Mouse (Mus musculus): ENCODE results near the gene Prl3a1. TPM values are rescaled to one million over a fixed set of nuclear protein-coding genes. Genes with fewer than 3 reads are reported as not detected.

Gene Prl3a1
- polyA plus RNA-seq (2015; fragmentation: Nextera tagmentation; extraction: Ambion mirVana), result not detected in 2 replicates

DNA sequence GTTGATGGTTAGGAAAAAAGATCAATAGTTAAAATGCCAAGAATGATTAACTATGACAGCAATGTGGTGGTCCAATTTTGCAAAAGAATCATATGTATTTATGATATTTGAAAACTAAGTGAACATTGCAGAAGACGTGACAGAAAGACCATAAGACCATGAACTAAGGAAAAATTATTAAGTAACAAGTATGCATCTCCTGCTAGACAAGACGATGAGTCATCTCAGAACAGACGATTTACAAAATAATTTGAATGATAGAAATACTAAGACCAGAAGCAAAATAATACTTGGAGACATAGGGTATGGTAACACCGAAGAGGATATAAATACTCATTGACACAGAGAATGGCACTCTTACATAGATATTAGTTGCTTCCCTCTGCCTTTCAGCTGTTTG, at the start of gene Prl3a1:
TSS of gene Prl3a1 (plus strand) at position 301 of the 400 bp plus-strand sequence.

DNA sequence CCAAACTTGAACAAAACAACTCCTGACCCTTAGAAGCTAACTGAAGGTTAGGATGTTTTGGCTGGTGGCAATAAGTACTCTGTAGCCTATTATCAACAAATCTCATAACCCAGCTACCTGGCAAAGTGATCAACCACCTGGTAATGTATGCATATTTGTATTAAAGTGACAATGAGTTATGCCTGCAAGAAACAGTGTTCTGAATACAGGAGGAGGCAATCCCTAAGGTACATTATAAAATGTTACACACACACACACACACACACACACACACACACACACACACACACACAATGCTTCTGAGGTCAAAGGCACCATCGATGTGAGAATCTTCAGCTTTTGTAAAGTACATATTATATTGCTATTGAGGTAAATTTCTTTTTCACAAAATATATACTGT, 17.7 kb upstream of the Prl3a1 start, which contains the start of gene Prl3b1:
TSS of gene Prl3b1 (plus strand) at position 301 of the 400 bp plus-strand sequence.

DNA sequence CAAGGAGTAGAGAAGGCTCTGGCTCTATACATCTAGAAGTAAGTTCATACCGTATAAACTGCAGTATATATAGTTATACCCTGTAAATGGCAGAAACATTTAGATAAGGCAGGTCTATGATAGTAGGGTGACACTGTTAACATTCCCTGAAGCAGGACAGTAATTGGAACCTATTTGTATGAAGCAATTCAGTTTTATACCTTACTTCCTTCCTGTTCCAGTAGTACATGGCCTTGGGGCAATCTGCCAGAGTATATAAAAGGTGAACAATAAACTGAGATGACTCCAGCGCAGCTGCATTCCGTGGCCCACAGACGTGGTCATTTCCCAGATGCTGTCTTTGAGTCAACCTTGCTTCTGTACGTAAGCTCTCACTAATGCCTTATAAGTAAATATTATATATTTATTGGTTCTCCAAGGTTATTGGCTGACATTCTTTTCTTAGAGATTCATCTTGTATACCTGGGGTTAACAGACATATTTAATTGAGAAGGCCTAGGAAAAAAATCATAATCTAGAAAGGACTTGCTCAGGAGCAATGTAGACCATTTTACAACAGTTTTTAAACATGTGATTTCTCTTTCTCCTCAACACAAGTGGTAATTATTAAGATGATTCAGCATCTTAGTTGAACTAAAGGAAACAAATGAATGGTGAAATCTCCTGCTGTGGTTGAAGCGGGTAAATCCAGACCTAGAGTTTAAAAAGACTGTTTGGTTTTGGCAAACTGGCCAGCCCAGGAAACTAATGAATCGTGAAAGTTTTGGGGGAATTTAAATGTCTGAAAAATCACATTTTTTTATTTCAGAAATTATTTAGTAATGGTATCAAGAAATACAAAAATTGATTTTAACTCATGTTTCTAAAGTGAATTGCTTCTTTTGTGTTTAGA, 53.3 kb downstream of the Prl3a1 start, which contains the start of gene Prl6a1:
TSS of gene Prl6a1 (plus strand) at position 294 of the 892 bp plus-strand sequence.

Other genes starting within 250 kb of the Prl3a1 start
- gene Prl, start 201.9 kb upstream of the Prl3a1 start, polyA plus RNA-seq (2015; fragmentation: Nextera tagmentation; extraction: Ambion mirVana), result 0.23 TPM in 1 of 2 replicates, not detected in the other
- gene Prl3d1, start 165.2 kb upstream of the Prl3a1 start, polyA plus RNA-seq (2015; fragmentation: Nextera tagmentation; extraction: Ambion mirVana), result not detected in 2 replicates
- gene Prl3d2, start 137.7 kb upstream of the Prl3a1 start, polyA plus RNA-seq (2015; fragmentation: Nextera tagmentation; extraction: Ambion mirVana), result not detected in 2 replicates
- gene Prl3d3, start 102.6 kb upstream of the Prl3a1 start, polyA plus RNA-seq (2015; fragmentation: Nextera tagmentation; extraction: Ambion mirVana), result not detected in 2 replicates
- gene Prl3c1, start 62.8 kb upstream of the Prl3a1 start, polyA plus RNA-seq (2015; fragmentation: Nextera tagmentation; extraction: Ambion mirVana), result not detected in 2 replicates
- not detected in 2 replicates for gene Prl3b1, start 17.6 kb upstream of the Prl3a1 start, polyA plus RNA-seq (2015; fragmentation: Nextera tagmentation; extraction: Ambion mirVana)
- not detected in 2 replicates for gene Prl6a1, start 53.2 kb downstream of the Prl3a1 start, polyA plus RNA-seq (2015; fragmentation: Nextera tagmentation; extraction: Ambion mirVana)
- not detected in 2 replicates for gene Prl8a2, start 86.2 kb downstream of the Prl3a1 start, polyA plus RNA-seq (2015; fragmentation: Nextera tagmentation; extraction: Ambion mirVana)
- gene Prl2b1, start 131.4 kb downstream of the Prl3a1 start, polyA plus RNA-seq (2015; fragmentation: Nextera tagmentation; extraction: Ambion mirVana), result not detected in 2 replicates
- gene Prl8a6, start 179.3 kb downstream of the Prl3a1 start, polyA plus RNA-seq (2015; fragmentation: Nextera tagmentation; extraction: Ambion mirVana), result not detected in 2 replicates